ENCODE assay signal across 8 mouse cellular contexts in genomic region chr12:110836729-110837128, GRCm38 (mm10). TPM values are rescaled to one million over a fixed set of nuclear protein-coding genes. Genes with fewer than 3 reads are reported as not detected.
DNase-seq lines count a peak whose midpoint lies in the region; ATAC-seq and TF ChIP-seq lines count a peak whose summit lies in the region.
"Had no signal": no experiment of that assay in that cellular context is flagged by ENCODE, and none has a peak within 500 bp of the region (broad histone marks: within the 10 kb centered on the region; RNA-seq: fewer than 3 reads in every experiment).

No protein-coding gene starts in this region.

- H3K9me3 ChIP-seq in forebrain, embryonic 10.5 days, result no peaks in the 10 kb centered on the region
- H3K9me3 ChIP-seq in hindbrain, embryonic 16.5 days (ENCODE audit: control insufficient read depth, low read length), result no peaks in the 10 kb centered on the region
- H3K9me3 ChIP-seq in neural tube, embryonic 13.5 days, result no peaks in the 10 kb centered on the region

- H3K4me3 ChIP-seq in layer of hippocampus, adult 2 months, result no peak overlapping the region
- H3K4me3 ChIP-seq in forebrain, embryonic 10.5 days, result peak overlapping the region; percentile 32; the same call in 1 of the 2 replicates
- H3K4me3 ChIP-seq in hindbrain, embryonic 16.5 days (ENCODE audit: low read length), result no peak overlapping the region
- H3K4me3 ChIP-seq in neural tube, embryonic 13.5 days, result no peak overlapping the region

- H3K36me3 ChIP-seq in forebrain, embryonic 10.5 days (replicated peaks), result no peaks in the 10 kb centered on the region; the same call in 1 of the 2 replicates
- H3K36me3 ChIP-seq in hindbrain, embryonic 16.5 days (ENCODE audit: control insufficient read depth, insufficient read depth, low read length), result no peaks in the 10 kb centered on the region
- no peaks in the 10 kb centered on the region for H3K36me3 ChIP-seq in neural tube, embryonic 13.5 days

- H3K27ac ChIP-seq in layer of hippocampus, adult 2 months, result peak overlapping the region; percentile 40
- peak overlapping the region; percentile 86 for H3K27ac ChIP-seq in forebrain, embryonic 10.5 days
- peak overlapping the region; percentile 37; the same call in 1 of the 2 replicates for H3K27ac ChIP-seq in hindbrain, embryonic 16.5 days (ENCODE audit: low read depth, low read length)
- peak overlapping the region; percentile 84 for H3K27ac ChIP-seq in neural tube, embryonic 13.5 days (replicated peaks)
- H3K27ac ChIP-seq: liver, embryonic 14.5 days had no signal

- peaks cover 11% of the 10 kb centered on the region; the same call in 1 of the 2 replicates for H3K27me3 ChIP-seq in forebrain, embryonic 10.5 days (ENCODE audit: poor library complexity, severe bottlenecking)
- no peaks in the 10 kb centered on the region for H3K27me3 ChIP-seq in hindbrain, embryonic 16.5 days (replicated peaks; ENCODE audit: control insufficient read depth, insufficient read depth, low read length)
- no peaks in the 10 kb centered on the region for H3K27me3 ChIP-seq in neural tube, embryonic 13.5 days

- 52% methylated on average over 6 of the region's 6 CpGs for WGBS in forebrain, embryonic 10.5 days
- 30% methylated on average over 6 of the region's 6 CpGs for WGBS in hindbrain, embryonic 16.5 days
- 38% methylated on average over 6 of the region's 6 CpGs for WGBS in neural tube, embryonic 13.5 days

- 0 out of 2 replicates have a peak overlapping the region, but pooled peaks have one; percentile 8 for H3K4me2 ChIP-seq in hindbrain, embryonic 16.5 days (ENCODE audit: low read length)
- H3K4me2 ChIP-seq in neural tube, embryonic 13.5 days, result peak overlapping the region; percentile 34

- no peak for TF ChIP-seq CTCF in layer of hippocampus, adult 2 months (conservative IDR thresholded peaks at IDR 0.05)

- 0 out of 2 replicates have a peak, but pooled peaks have one; percentile 29 for ATAC-seq in hindbrain, embryonic 16.5 days
- no peak for ATAC-seq in neural tube, embryonic 13.5 days (ENCODE audit: low read depth)
- ATAC-seq in monocyte, adult 5-6 weeks (replicated peaks; ENCODE audit: insufficient number of reproducible peaks, low FRiP score, low TSS enrichment, poor library complexity, severe bottlenecking), result no peak

- peaks cover 40% of the 10 kb centered on the region for H3K4me1 ChIP-seq in forebrain, embryonic 10.5 days
- peaks cover 7% of the 10 kb centered on the region for H3K4me1 ChIP-seq in hindbrain, embryonic 16.5 days (ENCODE audit: control insufficient read depth, insufficient read depth, low read depth, low read length)
- peaks cover 32% of the 10 kb centered on the region for H3K4me1 ChIP-seq in neural tube, embryonic 13.5 days (replicated peaks)

- H3K9ac ChIP-seq in hindbrain, embryonic 16.5 days (ENCODE audit: low read depth, low read length), result no peak overlapping the region
- peak overlapping the region; percentile 2; the same call in 1 of the 2 replicates for H3K9ac ChIP-seq in neural tube, embryonic 13.5 days
- H3K9ac ChIP-seq: liver, embryonic 14.5 days had no signal

- DNase-seq in layer of hippocampus, adult 2 months (ENCODE audit: low spot score in 2 of 2), result no peak
- DNase-seq in layer of hippocampus, adult 8-10 months (ENCODE audit: low spot score in 2 of 2), result no peak
- DNase-seq in forebrain, embryonic 10.5 days (ENCODE audit: extremely low spot score, low spot score), result no peak
- no peak for DNase-seq in ovary, postnatal 10 days (ENCODE audit: low spot score)

RNA-seq across cellular contexts. Expression of gene Mok, which starts 4.0 kb away (rescaled TPM):
- 10 to 100 TPM; 10.4 to 13.7 TPM for total RNA-seq in layer of hippocampus, adult 2 months (2021)
- 10 to 100 TPM in 3 of 4 experiments, 1 to 10 TPM in 1; 7.5 to 14.1 (median 11.5) TPM for total RNA-seq in layer of hippocampus, adult 8-10 months (2022)
- polyA plus RNA-seq in forebrain, embryonic 10.5 days (2016; fragmentation: Nextera tagmentation; extraction: Ambion mirVana), result 11.7 and 12.0 TPM in 2 replicates
- 13.9 and 16.8 TPM in 2 replicates for polyA plus RNA-seq in hindbrain, embryonic 16.5 days (2015; fragmentation: Nextera tagmentation; extraction: Ambion mirVana)
- polyA plus RNA-seq in neural tube, embryonic 13.5 days (2015; fragmentation: Nextera tagmentation; extraction: Ambion mirVana), result 10.8 and 11.7 TPM in 2 replicates
- 0.10 to 0.32 TPM in 2 of 3 replicates, not detected in the other for total RNA-seq in monocyte, adult 5-6 weeks (2017)

RNA-seq across cellular contexts. Expression of gene Zfp839, which starts 13.3 kb away (rescaled TPM):
- total RNA-seq in layer of hippocampus, adult 2 months (2021), result 10 to 100 TPM; 12.8 to 13.2 TPM
- 10 to 100 TPM; 12.3 to 15.4 (median 14.8) TPM for total RNA-seq in layer of hippocampus, adult 8-10 months (2022)
- 4.2 and 5.2 TPM in 2 replicates for polyA plus RNA-seq in forebrain, embryonic 10.5 days (2016; fragmentation: Nextera tagmentation; extraction: Ambion mirVana)
- polyA plus RNA-seq in hindbrain, embryonic 16.5 days (2015; fragmentation: Nextera tagmentation; extraction: Ambion mirVana), result 3.6 and 3.7 TPM in 2 replicates
- 3.9 and 4.3 TPM in 2 replicates for polyA plus RNA-seq in neural tube, embryonic 13.5 days (2015; fragmentation: Nextera tagmentation; extraction: Ambion mirVana)
- 6.5 to 11.1 TPM (median 9.0 TPM) in 3 replicates for total RNA-seq in monocyte, adult 5-6 weeks (2017)

RNA-seq across cellular contexts. Expression of gene Cinp, which starts 52.2 kb away (rescaled TPM):
- 10 to 100 TPM; 63.4 to 65.1 TPM for total RNA-seq in layer of hippocampus, adult 2 months (2021)
- 10 to 100 TPM; 47.1 to 66.8 (median 55.9) TPM for total RNA-seq in layer of hippocampus, adult 8-10 months (2022)
- polyA plus RNA-seq in forebrain, embryonic 10.5 days (2016; fragmentation: Nextera tagmentation; extraction: Ambion mirVana), result 99.6 and 106 TPM in 2 replicates
- polyA plus RNA-seq in hindbrain, embryonic 16.5 days (2015; fragmentation: Nextera tagmentation; extraction: Ambion mirVana), result 80.9 and 98.1 TPM in 2 replicates
- polyA plus RNA-seq in neural tube, embryonic 13.5 days (2015; fragmentation: Nextera tagmentation; extraction: Ambion mirVana), result 66.0 and 66.9 TPM in 2 replicates
- total RNA-seq in monocyte, adult 5-6 weeks (2017), result 22.7 to 35.9 TPM (median 27.8 TPM) in 3 replicates

RNA-seq across cellular contexts. Expression of gene Tecpr2, which starts 52.3 kb away (rescaled TPM):
- total RNA-seq in layer of hippocampus, adult 2 months (2021), result 10 to 100 TPM; 39.5 to 42.0 TPM
- total RNA-seq in layer of hippocampus, adult 8-10 months (2022), result 10 to 100 TPM; 40.1 to 46.1 (median 44.4) TPM
- 6.6 and 7.2 TPM in 2 replicates for polyA plus RNA-seq in forebrain, embryonic 10.5 days (2016; fragmentation: Nextera tagmentation; extraction: Ambion mirVana)
- polyA plus RNA-seq in hindbrain, embryonic 16.5 days (2015; fragmentation: Nextera tagmentation; extraction: Ambion mirVana), result 5.3 and 7.0 TPM in 2 replicates
- 6.1 and 6.3 TPM in 2 replicates for polyA plus RNA-seq in neural tube, embryonic 13.5 days (2015; fragmentation: Nextera tagmentation; extraction: Ambion mirVana)
- total RNA-seq in monocyte, adult 5-6 weeks (2017), result 3.7 to 4.9 TPM (median 3.8 TPM) in 3 replicates
